Mouse (Mus musculus): Measurements from ENCODE around the gene Mdga2. TPM values are rescaled to one million over a fixed set of nuclear protein-coding genes. Genes with fewer than 3 reads are reported as not detected.
A peak's percentile ranks its signal among the peaks of the same experiment; 100 is the strongest.

The Mdga2 gene
- polyA plus RNA-seq, 1 experiment from 2014 or later: 0.16 TPM

DNA sequence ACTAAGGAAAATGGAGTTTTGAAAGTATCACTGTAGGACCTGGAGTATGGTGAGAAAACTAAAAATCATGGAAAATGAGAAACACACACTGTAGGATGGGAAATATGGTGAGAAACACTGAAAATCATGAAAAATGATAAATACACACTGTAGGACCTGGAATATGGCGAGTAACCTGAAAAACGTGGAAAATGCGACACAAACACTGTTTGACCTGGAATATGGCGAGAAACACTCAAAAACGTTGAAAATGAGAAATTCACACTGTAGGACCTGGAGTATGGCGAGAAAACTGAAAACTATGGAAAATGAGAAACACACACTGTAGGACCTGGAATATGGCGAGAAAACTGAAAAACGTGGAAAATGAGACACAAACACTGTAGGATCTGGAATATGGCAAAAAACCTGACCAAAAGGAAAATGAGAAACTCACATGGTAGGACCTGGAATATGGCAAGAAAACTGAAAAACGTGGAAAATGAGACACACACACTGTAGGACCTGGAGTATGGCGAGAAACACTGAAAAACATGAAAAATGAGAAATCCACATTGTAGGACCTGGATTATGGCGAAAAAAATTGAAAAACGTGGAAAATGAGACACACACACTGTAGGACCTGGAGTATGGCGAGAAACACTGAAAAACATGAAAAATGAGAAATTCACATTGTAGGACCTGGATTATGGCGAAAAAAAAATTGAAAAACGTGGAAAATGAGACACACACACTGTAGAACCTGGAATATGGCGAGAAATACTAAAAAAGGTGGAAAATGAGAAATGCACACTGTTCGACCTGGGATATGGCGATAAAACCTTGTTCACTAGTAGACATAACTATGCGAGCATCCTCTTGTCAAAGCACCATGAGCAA, 163.0 kb downstream of the Mdga2 start:
- DNase-seq (ENCODE audit: low spot score): peak; percentile 17

DNA sequence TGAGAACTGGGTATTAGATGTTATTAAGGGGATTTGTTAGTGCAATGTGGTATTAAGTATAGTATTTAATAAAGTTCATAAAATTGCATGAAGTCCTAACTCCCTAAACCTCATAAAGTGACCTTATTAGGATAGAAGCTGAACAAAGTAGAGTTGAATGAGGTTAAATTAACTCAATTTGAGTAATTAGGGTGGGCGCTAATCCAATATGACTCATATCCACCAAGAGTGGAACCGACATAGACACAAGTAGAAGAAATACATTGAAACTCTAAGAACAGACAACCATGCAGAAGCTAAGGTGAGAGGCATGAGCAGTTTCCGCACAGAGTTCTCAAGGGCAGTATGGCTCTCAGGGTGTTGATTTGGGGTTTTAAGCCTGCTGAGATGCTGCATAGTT, 165.7 kb downstream of the Mdga2 start:
- no peak for DNase-seq (ENCODE audit: low spot score)

DNA sequence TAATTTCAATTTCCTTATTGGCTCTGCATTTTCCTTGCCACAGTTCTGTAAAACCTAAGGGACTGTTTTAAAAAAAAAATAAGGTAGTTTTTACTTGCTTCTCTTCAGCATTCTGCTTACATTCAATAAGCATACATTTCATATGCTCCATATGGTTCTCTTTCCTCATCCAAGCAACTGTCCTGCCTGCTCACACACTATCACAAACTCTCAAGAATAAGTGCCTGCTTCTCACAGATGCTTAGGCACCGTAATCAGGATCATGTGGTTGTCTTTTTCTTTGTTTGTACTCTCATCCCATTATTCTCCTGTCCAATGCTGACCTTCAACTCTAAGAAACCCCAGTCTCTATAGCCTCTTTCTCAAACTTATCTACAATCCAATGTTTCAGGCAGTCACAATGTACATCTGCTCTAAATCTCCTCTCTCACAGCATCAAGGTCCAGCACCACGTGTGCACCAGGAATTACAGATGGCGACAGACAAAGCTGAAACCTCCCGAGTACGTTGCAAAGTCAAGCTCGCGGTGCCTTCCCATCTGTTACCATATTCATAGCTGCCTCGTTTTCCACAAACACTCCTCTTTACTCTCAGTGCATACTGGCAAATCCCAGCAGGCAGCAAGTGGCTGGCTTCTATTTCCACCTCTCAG, 177.1 kb downstream of the Mdga2 start:
- DNase-seq (ENCODE audit: low spot score): no peak

DNA sequence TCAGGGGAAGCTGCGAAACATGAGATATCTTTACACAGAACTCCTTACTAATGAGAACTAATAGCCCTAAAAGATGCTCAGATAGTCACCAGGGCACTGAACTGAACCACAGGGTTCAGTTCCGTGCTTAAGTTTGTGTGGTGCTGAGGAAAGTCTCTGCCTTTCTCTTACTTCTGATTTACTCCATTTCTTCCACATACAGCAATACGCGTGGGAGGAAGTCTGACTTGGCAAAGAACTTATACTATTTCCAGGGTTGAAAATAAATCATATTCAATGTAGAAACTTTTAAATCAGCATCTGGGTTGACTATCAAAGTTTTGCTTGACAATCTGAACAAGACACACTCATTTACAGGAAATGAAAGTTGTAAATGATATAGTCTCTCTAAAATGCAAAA, 180.5 kb downstream of the Mdga2 start:
- no peak for DNase-seq (ENCODE audit: low spot score)

DNA sequence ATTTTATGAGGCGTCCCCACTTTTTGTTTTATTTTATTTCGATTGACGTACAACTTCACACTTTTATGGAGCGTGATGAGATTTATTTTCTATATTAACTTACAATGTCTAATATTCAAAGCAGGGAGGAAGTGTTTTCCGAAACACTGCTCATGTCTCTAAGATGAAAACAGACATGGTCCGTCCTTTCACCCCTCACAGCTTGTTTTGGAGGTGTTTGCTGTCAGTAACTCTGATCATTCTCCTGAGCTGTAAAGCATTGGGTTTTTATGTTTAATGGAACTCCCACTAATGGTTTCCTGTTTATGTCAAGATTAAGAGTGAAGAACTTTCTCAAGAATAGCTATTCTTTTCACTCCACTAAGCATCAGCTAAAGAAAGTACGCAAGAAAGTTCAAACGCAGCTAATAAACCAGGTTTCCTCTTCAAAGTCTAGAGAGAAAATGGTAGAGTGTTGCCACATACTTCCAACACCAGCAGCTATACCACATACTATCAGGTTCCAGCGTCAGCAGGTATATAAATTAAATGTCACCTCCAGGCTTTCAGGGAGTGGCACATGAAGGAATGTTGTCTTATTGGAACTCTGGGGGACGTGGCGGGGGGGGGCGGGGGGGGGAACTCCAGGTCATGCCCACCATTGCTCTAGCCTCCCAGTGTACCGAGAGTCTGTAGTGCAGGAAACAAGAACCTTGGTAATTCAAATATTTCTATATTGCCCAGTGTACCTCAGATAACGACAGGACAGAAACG, 186.7 kb downstream of the Mdga2 start:
- no peak for DNase-seq (ENCODE audit: low spot score)

DNA sequence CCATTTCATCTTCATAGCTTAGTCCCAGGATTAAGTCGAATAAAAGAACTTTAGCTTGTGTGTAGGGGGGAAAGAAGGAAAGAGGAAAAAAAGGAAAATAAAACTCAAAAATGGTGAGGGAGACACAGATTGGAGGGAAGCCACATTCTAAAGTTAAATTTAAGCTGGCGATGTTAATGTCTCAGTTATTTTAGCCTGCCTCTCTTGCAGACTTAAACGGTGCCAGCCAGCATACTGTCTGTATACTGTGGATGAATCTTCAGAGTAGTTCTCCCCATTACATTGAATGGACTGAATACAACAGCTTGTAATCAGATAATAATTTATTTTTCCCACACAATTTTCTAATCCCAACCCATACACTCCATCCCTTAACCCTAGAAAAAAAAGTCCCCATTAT, 205.2 kb downstream of the Mdga2 start:
- no peak for DNase-seq (ENCODE audit: low spot score)

DNA sequence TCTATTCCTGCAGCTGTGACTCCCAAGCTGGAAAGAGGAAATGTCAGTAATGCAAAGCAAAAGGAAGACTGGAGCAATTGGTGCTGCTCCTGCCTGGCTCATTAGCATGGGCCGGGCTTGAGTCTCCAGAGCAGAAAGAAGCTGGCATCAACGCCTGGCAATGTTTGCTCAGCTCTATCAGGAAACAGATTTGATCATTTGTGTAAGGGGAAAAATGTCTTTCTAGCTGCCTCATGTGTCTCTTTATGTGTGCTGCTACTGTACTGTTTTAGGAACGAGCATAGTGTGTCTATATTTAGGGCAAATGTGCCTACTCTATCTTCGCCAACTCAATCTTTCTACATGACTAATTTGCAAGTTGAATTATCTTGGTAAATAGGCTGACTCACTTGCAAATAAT, 211.0 kb downstream of the Mdga2 start:
- no peak for DNase-seq (ENCODE audit: low spot score)

DNA sequence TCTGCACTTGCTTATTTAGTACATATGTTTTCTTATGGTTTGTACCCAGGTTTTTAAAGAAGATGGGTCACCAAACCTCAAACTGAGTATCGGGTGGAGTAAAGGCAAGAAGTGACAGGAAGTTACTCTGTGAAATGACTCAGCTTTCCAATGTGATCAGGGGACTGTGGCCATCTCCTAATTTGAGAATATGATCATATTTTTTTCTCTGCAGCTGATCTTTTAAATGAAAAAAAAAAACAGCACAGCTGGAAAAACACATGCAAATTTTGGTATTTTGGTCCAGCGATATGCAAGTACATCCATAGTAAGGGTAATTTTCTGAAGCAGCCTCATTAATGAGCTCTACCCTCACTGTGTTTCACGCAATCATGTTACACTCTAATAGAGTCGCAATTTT, 212.0 kb downstream of the Mdga2 start:
- DNase-seq (ENCODE audit: low spot score): no peak

DNA sequence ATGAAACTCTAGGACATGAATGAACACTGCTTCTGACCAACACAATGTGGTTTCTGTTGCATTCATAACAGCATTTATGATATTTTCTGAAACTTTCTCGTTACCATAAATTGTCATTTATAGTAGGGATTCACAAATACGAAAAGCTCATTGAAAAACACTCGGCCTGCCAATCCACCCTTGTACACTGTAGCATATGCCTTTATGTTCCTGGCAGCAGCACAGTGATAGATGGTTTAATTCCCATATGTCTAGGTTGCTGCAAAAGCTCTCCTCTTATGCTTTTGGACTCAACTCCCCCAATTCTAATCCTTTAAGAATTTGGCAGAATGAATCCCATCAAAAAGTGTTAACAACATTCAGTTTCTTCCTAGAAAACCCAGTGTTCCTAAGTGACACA, 213.2 kb downstream of the Mdga2 start:
- DNase-seq (ENCODE audit: low spot score): no peak

DNA sequence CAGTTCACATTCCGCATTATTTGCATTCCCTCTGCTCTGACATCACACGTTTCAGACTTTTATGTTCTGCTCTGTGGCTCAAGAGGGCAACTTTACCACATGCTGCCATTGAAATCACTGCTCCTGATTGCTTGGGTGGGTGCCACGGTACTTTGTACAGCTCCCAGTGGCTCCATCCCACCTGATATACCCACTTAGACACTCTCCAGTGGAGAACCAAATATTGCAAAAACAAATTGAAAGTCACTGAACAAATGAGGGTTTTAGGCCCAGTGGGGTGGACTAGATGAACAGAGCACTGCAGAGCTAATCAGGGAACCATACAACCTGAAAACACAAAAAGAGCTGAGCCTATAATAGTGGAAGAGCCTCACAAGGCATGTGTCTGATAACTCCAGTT, 268.2 kb downstream of the Mdga2 start:
- no peak for DNase-seq (ENCODE audit: low spot score)

DNA sequence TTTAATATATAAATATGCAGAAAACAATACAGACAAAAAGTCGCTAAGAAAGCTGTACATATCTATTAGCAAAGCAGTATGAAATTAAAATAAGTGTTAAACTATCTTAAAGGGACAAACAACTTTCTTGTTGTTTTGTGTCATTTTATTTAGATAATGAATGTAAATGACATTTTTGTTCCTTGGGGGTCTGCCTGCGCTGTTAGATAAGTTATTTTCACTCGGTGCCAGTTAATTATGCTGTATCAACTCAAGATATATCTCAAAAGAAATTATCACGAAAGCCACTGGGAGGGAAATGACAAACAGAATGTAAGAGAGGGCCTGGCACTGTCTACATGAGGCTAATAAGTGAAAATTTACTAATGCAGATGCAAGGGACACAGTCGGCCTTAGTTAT, 306.6 kb downstream of the Mdga2 start:
- DNase-seq (ENCODE audit: low spot score): no peak

DNA sequence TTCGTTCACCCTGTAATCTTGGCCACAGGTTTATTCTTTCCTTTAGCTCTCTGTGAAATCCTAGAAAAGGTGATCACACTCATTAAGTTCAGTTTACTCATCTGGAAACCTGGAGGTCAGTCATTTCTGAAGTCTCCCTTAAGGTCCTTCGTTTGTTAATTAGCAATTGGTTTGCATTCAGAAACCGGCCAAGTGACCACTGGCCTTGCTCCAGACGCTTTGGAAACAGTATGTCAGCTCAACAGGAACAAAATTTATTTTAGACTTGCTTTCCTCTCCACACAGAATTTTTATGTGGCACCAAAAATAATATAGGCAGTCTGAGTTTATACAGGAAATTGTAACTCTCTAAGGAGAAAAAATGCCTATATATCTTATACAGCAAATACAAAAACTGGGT, 323.0 kb downstream of the Mdga2 start:
- no peak for DNase-seq (ENCODE audit: low spot score)

DNA sequence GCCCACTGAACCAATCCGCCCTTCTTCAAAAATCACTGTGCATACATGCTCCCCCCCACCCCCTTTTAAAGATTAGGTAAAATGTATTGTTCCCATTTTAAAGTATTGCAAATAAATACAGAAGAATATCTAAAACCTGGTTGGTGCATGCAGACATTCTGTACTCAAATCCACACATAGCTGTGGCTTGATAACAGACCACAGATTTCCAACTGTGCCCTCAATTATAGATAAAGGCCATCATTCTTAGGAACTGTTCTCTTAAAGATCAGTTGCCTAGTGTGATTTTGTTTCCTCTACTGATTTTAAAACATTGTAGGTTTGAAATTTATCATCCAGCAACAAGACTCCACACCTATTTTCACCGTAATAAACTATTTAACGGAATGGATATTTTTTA, 325.6 kb downstream of the Mdga2 start:
- no peak for DNase-seq (ENCODE audit: low spot score)

DNA sequence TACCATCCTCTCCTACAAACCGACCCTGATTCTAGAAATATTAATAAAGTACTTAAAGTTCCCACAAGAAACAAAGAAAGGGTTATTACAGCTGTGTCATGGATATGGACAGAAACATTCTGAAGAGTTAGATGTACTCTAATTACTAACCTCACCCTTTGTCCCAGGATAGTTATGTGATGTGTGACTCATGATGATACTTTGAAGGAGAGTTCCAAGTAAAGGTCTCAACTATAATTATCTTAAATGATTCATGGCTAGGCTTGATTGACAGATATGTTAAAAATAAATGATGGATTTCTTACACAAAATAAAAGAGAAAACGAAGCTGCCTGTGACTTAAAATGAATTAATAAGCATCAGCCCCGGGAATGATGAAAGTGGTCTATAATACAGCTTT, 332.1 kb downstream of the Mdga2 start:
- no peak for DNase-seq (ENCODE audit: low spot score)

DNA sequence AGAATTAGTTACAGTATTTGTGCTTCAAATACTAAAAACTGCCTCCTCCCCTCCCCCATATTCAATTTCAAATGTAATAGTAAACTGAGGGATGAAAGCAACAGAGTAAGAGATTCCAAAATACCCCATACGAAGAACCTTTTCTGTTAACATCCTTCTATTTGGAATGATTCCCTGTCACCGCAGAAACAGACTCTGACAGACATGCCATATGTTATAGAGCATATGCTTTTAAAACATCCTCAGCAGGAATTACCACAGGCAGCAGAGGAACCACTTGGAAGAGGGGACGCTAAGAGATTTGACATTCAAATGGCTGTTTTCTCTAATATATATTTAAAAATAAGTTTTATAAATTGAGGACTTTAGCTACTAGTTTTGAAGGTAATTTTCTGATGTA, 333.1 kb downstream of the Mdga2 start:
- no peak for DNase-seq (ENCODE audit: low spot score)

DNA sequence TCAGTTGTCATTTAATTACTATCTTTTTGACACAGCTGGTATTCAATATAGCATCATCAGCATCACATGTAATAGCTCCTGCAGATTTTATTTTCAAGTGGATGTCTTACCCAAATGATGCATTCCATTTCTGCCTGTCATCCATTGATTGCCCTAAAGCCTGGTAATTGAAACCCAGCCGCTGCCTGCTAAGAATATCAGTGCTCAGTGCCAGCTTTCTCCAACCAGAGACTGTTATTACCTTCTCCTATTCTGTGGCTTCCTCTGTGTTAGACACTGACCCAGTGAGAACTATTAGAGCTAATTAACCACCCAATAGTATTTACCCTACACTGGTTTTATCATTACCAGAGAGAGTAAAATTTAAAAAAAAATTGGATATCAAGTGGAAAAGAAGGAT, 333.7 kb downstream of the Mdga2 start:
- DNase-seq (ENCODE audit: low spot score): no peak

DNA sequence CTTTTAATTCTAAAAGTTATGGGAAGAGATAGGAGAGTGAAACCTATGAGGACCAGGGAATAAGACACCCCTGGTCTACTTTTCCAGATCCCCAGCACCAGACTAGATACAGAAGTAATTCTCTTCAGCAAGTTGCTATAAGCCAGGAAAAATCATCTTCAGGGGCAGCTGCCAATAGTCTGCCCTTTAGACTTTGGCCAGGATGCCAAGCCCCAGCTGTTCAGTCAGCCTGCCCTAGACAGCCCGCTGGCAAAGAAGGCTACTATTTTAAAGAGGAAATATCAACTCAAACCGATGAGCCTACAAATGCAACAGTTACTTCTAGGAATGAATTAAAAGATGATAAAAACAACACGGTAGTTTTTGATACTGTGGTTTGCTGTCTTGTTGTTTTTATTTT, 356.1 kb downstream of the Mdga2 start:
- no peak for DNase-seq (ENCODE audit: low spot score)

DNA sequence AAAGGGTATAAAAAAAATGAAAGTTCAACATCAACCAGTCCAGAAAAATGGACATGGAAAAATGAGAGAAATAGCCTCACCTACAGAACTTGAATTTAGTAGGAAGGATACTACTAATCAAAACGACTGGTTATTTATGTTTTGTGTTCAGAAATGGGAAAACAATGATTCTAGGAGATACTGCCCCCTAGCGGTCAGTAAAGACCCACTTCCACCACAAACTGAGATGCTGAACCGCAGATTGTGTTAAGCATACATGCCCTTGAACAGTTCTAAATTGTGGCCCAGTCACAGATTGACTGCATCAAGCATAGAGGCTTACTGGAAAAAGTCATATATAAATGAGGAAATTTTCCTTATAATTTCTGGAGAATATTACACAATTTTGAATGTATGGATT, 369.2 kb downstream of the Mdga2 start:
- DNase-seq (ENCODE audit: low spot score): peak; percentile 16

DNA sequence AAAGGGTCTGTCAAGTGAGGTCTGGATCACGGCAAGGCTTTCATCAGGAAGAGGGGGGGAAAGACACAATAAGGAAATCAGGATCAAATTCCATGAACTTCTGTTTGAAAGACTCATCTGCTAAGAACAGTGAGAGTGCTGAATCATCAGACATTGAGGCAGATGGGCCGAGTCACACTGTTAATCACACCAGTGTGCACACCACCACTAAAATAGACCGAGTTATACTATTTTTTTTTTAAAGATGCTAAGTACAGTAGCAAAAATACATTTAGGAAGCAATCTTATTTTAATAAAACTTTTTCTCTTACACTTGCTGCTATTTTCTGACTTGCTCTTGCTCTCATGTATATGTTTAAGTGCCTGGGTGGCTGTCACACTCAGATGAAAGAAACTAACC, 382.0 kb downstream of the Mdga2 start:
- no peak for DNase-seq (ENCODE audit: low spot score)

DNA sequence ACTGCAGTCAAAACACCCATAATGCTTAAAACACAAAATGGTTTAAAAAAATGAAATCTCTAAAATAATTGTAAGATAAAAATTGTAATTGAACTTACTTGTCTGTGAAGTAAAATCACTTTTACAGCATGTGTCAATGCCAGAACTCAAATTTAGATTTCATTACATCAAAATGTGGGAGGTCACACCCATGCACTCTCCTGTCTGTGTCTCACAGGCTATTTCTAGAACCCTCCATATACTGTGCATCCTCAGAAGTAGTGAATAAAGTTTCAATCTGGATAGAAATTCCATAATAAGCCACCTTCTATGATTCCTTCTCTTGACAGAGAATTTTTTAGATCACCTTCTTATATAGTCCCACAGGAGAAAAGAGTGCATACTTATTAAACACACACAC, 466.7 kb downstream of the Mdga2 start:
- no peak for DNase-seq (ENCODE audit: low spot score)

DNA sequence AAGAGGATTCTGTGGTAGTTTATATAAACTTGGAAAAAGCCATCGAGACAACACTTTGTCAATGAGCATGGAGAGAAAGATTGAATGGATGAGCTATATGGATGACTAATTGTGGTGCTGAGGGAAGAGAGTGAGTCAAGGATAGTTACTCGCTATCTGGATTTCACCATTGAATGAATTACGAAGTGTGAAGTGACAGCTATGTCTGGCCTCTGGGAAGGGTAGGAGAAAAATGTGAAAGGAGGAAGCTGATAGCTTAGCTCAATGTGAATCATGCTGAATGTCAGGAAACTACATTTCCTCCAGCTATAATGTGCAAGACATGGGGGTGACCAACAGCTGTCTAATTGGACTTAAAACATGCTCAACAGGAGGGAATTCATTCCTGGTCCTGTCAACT, 487.8 kb downstream of the Mdga2 start:
- DNase-seq (ENCODE audit: low spot score): no peak

DNA sequence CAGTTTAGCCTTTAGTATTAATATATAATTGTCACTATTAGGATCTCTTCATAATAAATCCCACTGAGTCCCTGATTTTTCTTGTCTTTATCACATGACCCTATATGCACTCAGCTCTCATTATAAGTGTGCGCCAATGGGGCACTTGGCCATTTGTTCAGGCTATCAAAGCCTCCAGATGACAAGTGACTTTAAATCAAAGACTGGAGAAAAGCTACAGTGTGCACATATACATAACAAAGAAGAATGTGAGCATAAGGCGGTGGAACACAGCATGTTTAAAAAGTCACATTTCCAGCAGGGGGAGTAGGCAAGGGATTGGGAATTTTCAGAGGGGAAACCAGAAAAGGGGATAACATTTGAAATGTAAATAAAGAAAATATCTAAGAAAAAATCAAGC, 497.9 kb downstream of the Mdga2 start:
- no peak for DNase-seq (ENCODE audit: low spot score)

Data from thymus, postnatal 0 days (tissue).